Mouse (Mus musculus): Measurements from ENCODE around the gene Efna5. TPM values are rescaled to one million over a fixed set of nuclear protein-coding genes. Genes with fewer than 3 reads are reported as not detected.

Gene Efna5
- polyA plus RNA-seq, 1 experiment: 2.5 TPM

GRCm38 (mm10) chr17:62614237-62614636, 266.9 kb downstream of the Efna5 start:
- H3K4me1 ChIP-seq (ENCODE audit: control insufficient read depth, insufficient read depth, low read length): no peaks in the 10 kb centered on the region
- no peak overlapping the region for H3K27ac ChIP-seq (ENCODE audit: insufficient read depth, low read depth, low read length)
- WGBS: 66% methylated on average over 8 of the region's 8 CpGs
- H3K36me3 ChIP-seq (ENCODE audit: control insufficient read depth, insufficient read depth, low read length): no peaks in the 10 kb centered on the region
- H3K4me3 ChIP-seq (ENCODE audit: insufficient read depth, low read depth, low read length): no peak overlapping the region
- no peak for DNase-seq
- no peaks in the 10 kb centered on the region for H3K27me3 ChIP-seq (replicated peaks; ENCODE audit: control insufficient read depth, insufficient read depth, low read length)
- TF ChIP-seq CTCF (conservative IDR thresholded peaks at IDR 0.05; ENCODE audit: insufficient read depth, insufficient read length, low read depth, low read length): no peak
- no peak for TF ChIP-seq POLR2A (IDR thresholded peaks at IDR 0.05; ENCODE audit: low read depth, low read length)

DNA sequence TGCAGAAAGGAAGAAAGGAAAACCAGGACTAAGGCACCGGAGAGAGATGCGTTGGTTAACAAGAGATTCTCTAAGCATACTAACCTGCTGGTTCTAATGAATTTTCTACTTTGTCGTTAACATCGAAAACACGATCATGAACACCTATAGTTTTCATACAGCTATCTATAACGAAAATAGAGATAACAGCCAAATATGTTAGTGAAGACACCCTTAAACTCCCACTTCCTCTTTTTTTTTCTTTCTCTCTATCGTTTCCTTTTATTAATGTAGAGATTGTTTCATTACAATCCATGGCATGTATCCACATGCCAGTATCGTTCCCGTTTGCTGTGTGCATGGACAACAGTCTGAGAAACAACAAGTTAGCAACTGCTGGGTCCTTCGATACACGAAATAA, 267.9 kb downstream of the Efna5 start:
- DNase-seq: no peak
- H3K4me3 ChIP-seq (ENCODE audit: insufficient read depth, low read depth, low read length): no peak overlapping the region
- H3K4me1 ChIP-seq (ENCODE audit: control insufficient read depth, insufficient read depth, low read length): no peaks in the 10 kb centered on the region
- H3K36me3 ChIP-seq (ENCODE audit: control insufficient read depth, insufficient read depth, low read length): no peaks in the 10 kb centered on the region
- TF ChIP-seq CTCF (conservative IDR thresholded peaks at IDR 0.05; ENCODE audit: insufficient read depth, insufficient read length, low read depth, low read length): no peak
- TF ChIP-seq POLR2A (IDR thresholded peaks at IDR 0.05; ENCODE audit: low read depth, low read length): no peak
- no peak overlapping the region for H3K27ac ChIP-seq (ENCODE audit: insufficient read depth, low read depth, low read length)
- 93% methylated on average over 11 of the region's 11 CpGs for whole genome bisulfite sequencing
- no peaks in the 10 kb centered on the region for H3K27me3 ChIP-seq (replicated peaks; ENCODE audit: control insufficient read depth, insufficient read depth, low read length)

GRCm38 (mm10) chr17:62608145-62608544, 273.0 kb downstream of the Efna5 start:
- 49% methylated on average over 8 of the region's 8 CpGs for WGBS

DNA sequence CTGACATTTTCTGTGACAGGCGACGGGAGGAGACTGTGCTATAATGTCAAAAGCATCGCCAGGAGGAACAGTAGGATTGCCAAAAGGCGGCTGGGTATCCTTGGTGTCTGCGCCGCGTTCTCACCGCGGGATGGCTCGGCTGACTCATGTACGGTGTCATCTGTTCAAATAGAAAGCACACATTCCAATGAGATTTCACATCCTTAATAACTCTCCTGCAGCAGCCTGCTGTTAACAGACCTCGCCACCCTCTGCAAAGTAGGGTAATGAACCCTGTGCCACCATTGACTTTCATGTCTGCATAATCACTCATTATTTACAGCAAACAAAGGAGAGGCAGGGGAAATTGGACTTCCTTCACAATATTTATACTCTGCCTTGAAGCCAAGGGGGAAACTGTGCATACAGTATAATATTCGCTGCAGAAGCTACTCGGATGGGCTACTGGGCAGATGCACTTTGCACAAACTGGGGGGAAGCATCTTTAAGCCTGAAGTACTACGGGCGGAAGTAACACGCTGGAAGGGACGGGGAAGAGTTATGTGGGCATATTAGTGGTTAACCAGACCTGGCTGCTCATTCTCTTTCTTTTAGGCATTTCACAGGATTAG, 273.7 kb downstream of the Efna5 start:
- TF ChIP-seq POLR2A (IDR thresholded peaks at IDR 0.05; ENCODE audit: low read depth, low read length): no peak
- no peak for TF ChIP-seq CTCF (conservative IDR thresholded peaks at IDR 0.05; ENCODE audit: insufficient read depth, insufficient read length, low read depth, low read length)
- Histone ChIP-seq H3K36me3 (ENCODE audit: control insufficient read depth, insufficient read depth, low read length) (no peaks in the 10 kb centered on the region), H3K27ac (ENCODE audit: insufficient read depth, low read depth, low read length) (no peak overlapping the region), H3K27me3 (replicated peaks; ENCODE audit: control insufficient read depth, insufficient read depth, low read length) (no peaks in the 10 kb centered on the region), H3K4me3 (ENCODE audit: insufficient read depth, low read depth, low read length) (no peak overlapping the region), H3K4me1 (ENCODE audit: control insufficient read depth, insufficient read depth, low read length) (no peaks in the 10 kb centered on the region)
- DNase-seq: no peak
- 83% methylated on average over 18 of the region's 18 CpGs for WGBS

More at GRCm38 (mm10) chr17:62608145-62608544, 273.0 kb downstream of the Efna5 start:
- Histone ChIP-seq H3K27ac (ENCODE audit: insufficient read depth, low read depth, low read length) (no peak overlapping the region), H3K4me3 (ENCODE audit: insufficient read depth, low read depth, low read length) (no peak overlapping the region), H3K27me3 (replicated peaks; ENCODE audit: control insufficient read depth, insufficient read depth, low read length) (no peaks in the 10 kb centered on the region), H3K36me3 (ENCODE audit: control insufficient read depth, insufficient read depth, low read length) (no peaks in the 10 kb centered on the region), H3K4me1 (ENCODE audit: control insufficient read depth, insufficient read depth, low read length) (no peaks in the 10 kb centered on the region)
- DNase-seq: no peak
- no peak for TF ChIP-seq CTCF (conservative IDR thresholded peaks at IDR 0.05; ENCODE audit: insufficient read depth, insufficient read length, low read depth, low read length)

- DNase-seq: no peak
- 93% methylated on average over 6 of the region's 6 CpGs for WGBS
- H3K27me3 ChIP-seq (replicated peaks; ENCODE audit: control insufficient read depth, insufficient read depth, low read length): no peaks in the 10 kb centered on the region
- TF ChIP-seq CTCF (conservative IDR thresholded peaks at IDR 0.05; ENCODE audit: insufficient read depth, insufficient read length, low read depth, low read length) (no peak), POLR2A (IDR thresholded peaks at IDR 0.05; ENCODE audit: low read depth, low read length) (no peak)
- H3K4me1 ChIP-seq (ENCODE audit: control insufficient read depth, insufficient read depth, low read length): no peaks in the 10 kb centered on the region
- H3K4me3 ChIP-seq (ENCODE audit: insufficient read depth, low read depth, low read length): no peak overlapping the region
- H3K27ac ChIP-seq (ENCODE audit: insufficient read depth, low read depth, low read length): no peak overlapping the region
- H3K36me3 ChIP-seq (ENCODE audit: control insufficient read depth, insufficient read depth, low read length): no peaks in the 10 kb centered on the region
Observed at GRCm38 (mm10) chr17:62606681-62607080, 274.4 kb downstream of the Efna5 start.

DNA sequence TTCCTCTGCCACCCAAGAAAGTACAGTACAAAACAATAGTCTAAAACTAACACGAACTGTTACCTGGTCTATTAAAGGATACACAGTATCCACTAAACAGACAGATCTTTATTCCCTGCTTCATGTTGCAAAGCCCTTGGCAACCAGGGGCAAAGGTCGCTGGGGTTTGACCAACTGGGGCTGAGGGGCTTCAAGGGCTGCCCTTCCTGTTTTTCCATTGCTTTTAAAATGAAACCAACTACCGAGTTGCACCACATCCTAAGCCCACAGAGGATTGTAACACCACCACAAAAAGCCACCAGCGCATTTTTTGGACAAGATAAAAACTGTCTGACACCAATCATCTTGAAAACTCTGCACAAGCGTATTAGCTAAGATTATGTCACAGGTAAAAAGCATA, 276.8 kb downstream of the Efna5 start:
- no peaks in the 10 kb centered on the region for H3K4me1 ChIP-seq (ENCODE audit: control insufficient read depth, insufficient read depth, low read length)
- H3K4me3 ChIP-seq (ENCODE audit: insufficient read depth, low read depth, low read length): no peak overlapping the region
- no peaks in the 10 kb centered on the region for H3K27me3 ChIP-seq (replicated peaks; ENCODE audit: control insufficient read depth, insufficient read depth, low read length)
- no peaks in the 10 kb centered on the region for H3K36me3 ChIP-seq (ENCODE audit: control insufficient read depth, insufficient read depth, low read length)
- TF ChIP-seq POLR2A (IDR thresholded peaks at IDR 0.05; ENCODE audit: low read depth, low read length) (no peak), CTCF (conservative IDR thresholded peaks at IDR 0.05; ENCODE audit: insufficient read depth, insufficient read length, low read depth, low read length) (no peak)
- DNase-seq: no peak
- 69% methylated on average over 5 of the region's 5 CpGs for WGBS
- no peak overlapping the region for H3K27ac ChIP-seq (ENCODE audit: insufficient read depth, low read depth, low read length)

DNA sequence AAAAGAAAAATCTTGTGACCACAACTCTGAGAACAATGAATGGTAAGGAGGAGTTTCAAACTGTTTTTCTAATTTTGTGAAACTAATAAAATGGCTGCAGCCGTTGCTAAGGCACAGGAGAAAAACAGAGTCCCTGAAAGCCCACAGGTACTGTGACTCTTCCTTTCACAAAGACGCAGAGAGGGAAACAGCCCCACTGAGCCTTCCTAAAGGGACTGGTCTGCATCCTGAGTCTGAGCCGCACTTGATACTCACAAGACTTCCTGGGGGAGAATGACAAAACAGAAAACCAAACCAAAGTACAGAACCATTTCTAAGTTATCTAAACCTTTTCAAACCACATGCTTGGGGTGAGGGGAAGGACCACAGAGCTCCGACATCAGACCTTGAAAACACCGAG, 277.5 kb downstream of the Efna5 start:
- H3K27ac ChIP-seq (ENCODE audit: insufficient read depth, low read depth, low read length): no peak overlapping the region
- H3K36me3 ChIP-seq (ENCODE audit: control insufficient read depth, insufficient read depth, low read length): no peaks in the 10 kb centered on the region
- no peaks in the 10 kb centered on the region for H3K4me1 ChIP-seq (ENCODE audit: control insufficient read depth, insufficient read depth, low read length)
- H3K27me3 ChIP-seq (replicated peaks; ENCODE audit: control insufficient read depth, insufficient read depth, low read length): no peaks in the 10 kb centered on the region
- no peak overlapping the region for H3K4me3 ChIP-seq (ENCODE audit: insufficient read depth, low read depth, low read length)
- TF ChIP-seq POLR2A (IDR thresholded peaks at IDR 0.05; ENCODE audit: low read depth, low read length): no peak
- no peak for TF ChIP-seq CTCF (conservative IDR thresholded peaks at IDR 0.05; ENCODE audit: insufficient read depth, insufficient read length, low read depth, low read length)
- DNase-seq: no peak
- WGBS: 76% methylated on average over 5 of the region's 5 CpGs
